Mouse (Mus musculus) CH12F3 (cell line): ENCODE data around the gene Rara.
"Not testable (repeated sequence)": the region's sequence is repeated elsewhere in the genome, so short reads cannot be mapped to it uniquely, and the experiment has no call there.

Experiments used
- in situ Hi-C: fragments of 300-500 bp; cut with MboI; formaldehyde crosslinking; loops from 2 replicates; pipeline ENCODE4 v1.14.3; 2020; ENCODE audit warnings: low sequenced_read_pairs

Gene Rara

GRCm38 (mm10) chr11:98983551-98983950 is 55.9 kb downstream of the Rara start:
- in situ Hi-C loops, result no loop called here

- in situ Hi-C loops, result no loop called here
Measured at GRCm38 (mm10) chr11:98985542-98985941, 57.9 kb downstream of the Rara start.

DNA sequence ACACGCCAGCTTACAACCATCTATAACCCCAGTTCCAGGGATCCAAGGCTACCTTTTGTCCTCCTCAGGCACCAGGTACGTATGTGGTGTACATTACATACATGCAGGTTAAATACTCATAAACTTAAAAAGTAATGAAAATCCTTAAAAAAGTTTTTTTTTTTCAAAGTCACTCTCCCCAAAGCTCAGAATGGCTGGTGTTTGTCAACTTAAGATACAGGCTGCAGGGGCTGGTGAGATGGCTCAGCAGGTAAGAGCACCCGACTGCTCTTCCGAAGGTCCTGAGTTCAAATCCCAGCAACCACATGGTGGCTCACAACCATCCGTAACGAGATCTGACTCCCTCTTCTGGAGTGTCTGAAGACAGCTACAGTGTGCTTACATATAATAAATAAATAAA is 60.6 kb downstream of the Rara start:
- in situ Hi-C loops, result not testable (repeated sequence)

DNA sequence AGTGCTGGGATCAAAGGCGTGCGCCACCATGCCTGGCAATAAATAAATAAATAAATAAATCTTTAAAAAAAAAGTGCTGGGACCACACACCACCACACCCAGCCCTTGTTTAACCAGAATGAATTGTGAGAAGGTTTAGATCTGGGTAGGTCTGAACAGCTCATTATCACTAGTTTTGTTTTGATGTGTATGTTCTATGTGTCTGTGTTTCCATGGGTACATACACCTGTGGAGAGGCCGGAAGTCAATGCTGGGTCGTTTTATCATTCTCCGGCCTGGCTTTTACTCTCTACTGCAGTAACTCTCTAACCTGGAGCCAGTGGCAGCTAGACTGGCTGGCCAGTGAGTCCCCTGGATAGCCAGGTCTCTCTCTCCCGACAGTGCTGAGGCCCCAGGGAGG is 63.2 kb downstream of the Rara start:
- in situ Hi-C loops, result no loop called here

DNA sequence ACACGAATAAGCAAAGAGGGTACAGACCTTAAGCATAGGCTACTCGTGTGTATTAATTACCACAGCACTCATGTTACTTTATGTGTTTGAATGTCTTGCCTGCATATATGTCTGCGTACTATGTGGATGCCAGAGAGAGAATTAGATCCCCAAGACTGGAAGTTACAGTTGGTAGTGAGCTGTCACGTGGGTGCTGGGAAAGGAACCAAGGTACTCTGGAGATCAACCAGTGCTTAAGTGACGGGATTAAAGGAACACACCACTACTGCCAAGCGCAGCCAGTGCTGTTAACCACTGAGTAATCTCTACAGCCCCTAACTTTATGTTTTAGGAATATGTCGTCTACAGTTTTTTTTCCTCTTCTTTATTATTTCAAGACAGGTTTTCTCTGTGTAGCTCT is 68.4 kb downstream of the Rara start:
- in situ Hi-C loops, result no loop called here

- in situ Hi-C loops, result no loop called here
Measured at GRCm38 (mm10) chr11:98997659-98998058, 70.0 kb downstream of the Rara start.

- in situ Hi-C loops, result no loop called here
Measured at GRCm38 (mm10) chr11:98998776-98999175, 71.2 kb downstream of the Rara start.

DNA sequence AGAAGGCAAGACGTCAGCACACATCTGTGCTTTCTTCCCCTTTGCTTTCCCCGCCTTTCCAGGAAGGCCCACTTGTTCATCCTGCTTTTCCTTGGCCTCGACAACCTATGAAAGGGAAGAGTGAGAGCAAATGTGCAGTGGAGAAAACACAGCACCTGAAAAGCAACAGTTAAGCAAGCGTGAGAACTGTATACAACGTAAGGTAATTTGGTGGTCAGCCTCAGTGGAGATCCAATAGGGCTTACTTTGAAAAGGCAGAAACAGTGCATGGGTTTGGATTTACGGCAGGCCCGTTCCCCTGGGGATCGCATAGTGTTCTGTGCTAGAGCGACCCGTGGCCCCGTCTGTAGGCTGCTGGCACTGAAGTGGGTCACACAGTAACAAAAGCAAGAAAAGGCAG is 71.6 kb downstream of the Rara start:
- in situ Hi-C loops, result no loop called here

DNA sequence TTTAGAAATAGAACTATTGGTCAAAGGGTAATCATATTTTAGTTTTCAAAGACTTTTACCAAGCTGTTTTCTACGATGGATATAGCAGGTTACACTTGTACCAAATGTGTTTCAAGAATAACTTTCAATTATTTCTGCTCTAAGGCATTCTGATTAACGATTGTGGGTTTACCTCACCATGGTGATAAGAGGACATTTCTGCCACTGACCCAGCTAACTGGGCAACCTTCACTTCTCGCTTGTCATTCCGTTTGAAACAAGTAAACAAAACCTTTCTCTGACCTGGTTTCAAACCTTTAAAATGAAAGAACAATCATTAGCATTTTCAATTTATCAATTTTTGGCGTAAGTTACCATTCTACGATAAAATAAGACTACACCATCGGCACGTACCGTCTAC is 79.2 kb downstream of the Rara start:
- in situ Hi-C loops, result no loop called here

- in situ Hi-C loops, result no loop called here
Measured at GRCm38 (mm10) chr11:99010124-99010523, 82.5 kb downstream of the Rara start.

DNA sequence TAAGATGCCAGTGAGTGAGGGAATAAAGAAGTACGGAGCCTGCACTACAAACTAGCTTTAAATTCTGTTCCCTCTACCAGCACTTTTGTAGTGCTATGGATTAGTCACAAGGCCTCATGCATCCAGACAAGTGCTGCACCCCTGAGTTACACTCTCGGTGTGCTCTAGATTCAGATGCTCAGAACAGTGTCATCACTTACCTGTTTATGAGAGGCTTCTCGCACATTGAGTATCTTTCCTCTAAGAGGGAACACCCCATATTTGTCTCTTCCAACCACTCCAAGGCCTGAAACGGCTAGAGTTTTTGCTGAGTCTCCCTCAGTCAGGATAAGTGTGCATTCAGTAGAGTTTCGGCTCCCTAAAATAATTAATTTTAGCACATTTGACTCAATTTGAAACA is 83.1 kb downstream of the Rara start:
- in situ Hi-C loops, result no loop called here

DNA sequence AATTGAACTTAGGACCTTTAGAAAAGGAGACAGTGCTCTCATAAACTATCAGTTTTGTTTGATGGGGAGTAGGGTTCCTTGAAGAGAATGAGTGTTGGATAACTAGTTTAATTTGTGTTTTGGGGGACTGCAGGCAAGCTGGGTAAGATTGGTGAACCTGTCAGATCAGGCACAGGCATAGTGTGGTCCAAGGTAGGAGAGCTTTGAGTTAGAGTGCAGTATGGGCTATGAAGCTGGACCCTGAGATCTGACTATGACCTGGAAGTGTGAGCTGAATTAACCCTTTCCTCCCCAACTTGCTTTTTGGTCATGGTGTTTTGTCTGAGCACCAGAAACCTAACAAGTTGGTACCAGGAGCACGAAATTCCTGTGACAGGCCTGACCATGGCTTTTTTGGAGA is 86.2 kb downstream of the Rara start:
- in situ Hi-C loops, result no loop called here

DNA sequence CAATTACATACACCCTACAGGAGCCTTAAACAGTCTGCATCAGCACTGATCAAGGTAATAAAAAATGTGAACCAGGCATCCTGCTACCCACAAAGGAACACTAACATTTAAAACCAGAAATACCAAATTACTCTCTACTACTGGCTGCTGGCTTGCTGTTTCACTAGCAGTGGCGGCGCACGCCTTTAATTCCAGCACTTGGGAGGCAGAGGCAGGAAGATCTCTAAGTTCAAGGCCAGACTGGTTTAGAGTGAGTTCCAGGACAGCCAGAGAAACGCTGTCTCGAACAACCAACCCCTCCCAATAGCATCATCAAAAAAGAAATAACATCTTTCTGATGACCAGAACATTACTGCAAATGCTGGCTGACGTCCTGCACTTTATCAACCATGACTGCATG is 92.2 kb downstream of the Rara start:
- in situ Hi-C loops, result no loop called here

DNA sequence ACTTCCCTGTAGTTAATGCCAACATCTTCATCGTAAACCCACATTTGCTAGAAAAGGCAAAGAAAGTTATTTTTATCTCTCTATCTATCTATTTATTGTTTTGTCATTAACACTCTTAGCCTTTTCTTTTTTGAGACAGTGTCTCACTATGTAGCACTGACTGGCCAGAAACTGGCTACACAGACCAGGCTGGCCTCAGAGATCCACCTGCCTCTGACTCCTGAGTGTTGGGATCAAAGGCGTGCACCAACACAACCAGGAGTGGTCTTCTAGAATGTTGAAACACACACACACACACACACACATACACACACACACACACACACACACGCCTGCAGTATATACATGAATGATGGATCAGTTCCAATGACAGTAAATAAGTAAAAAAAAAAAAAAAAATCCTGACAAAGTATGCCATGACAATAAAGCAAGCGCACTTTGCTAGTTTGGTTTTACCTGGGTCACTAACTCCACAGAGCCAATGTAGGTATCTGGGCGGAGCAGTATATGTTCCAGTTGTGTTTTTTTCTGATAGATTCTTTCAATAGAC is 94.8 kb downstream of the Rara start:
- in situ Hi-C loops, result no loop called here

DNA sequence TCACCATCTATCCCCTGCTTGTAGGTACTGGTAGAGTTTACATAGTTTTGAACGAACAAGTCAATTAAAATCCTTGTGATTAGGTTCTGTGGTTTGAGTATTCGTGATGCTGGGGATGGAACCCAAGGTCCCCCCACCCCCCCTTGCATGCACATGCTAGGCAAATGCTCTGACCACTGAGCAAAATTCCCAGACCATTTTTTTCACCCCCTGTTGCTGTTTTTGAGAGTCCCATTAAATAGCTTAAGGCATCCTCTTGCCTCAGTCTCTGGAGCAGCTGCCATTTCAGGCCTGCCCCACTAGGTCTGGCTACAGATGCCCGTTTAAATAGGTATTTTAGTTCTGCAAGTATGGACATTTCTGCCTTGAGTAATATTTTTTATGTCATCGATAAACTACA is 95.5 kb downstream of the Rara start:
- in situ Hi-C loops, result no loop called here

- in situ Hi-C loops, result no loop called here
Measured at GRCm38 (mm10) chr11:99023500-99024467, 96.2 kb downstream of the Rara start, which contains the start of gene Top2a. Gene Top2a, minus strand, starts transcription at chr11:99024189.
